Mouse (Mus musculus) adrenal gland (tissue): ENCODE results near the gene Slc43a1.

Experiments used
- intact Hi-C: fragments of 180-260 bp; cut with DNase I; formaldehyde crosslinking; loops from one replicate; pipeline ENCODE4 v1.15.1; 2025

The Slc43a1 gene

GRCm38 (mm10) chr2:84865616-84866571, 27.2 kb downstream of the Slc43a1 start:
- intact Hi-C loops: no loop called here

GRCm38 (mm10) chr2:84868521-84868943, 29.9 kb downstream of the Slc43a1 start:
- intact Hi-C loops: no loop called here

- intact Hi-C loops: no loop called here
Measured at GRCm38 (mm10) chr2:84868977-84869376, 30.3 kb downstream of the Slc43a1 start.

- intact Hi-C loops: no loop called here
Measured at GRCm38 (mm10) chr2:84870623-84871160, 32.0 kb downstream of the Slc43a1 start.

GRCm38 (mm10) chr2:84872105-84872716, 33.6 kb downstream of the Slc43a1 start:
- intact Hi-C loops: no loop called here

GRCm38 (mm10) chr2:84875842-84876241, 37.2 kb downstream of the Slc43a1 start:
- intact Hi-C loops: no loop called here

- intact Hi-C loops: no loop called here
Measured at GRCm38 (mm10) chr2:84880590-84880989, 41.9 kb downstream of the Slc43a1 start.

GRCm38 (mm10) chr2:84882606-84883005, 44.0 kb downstream of the Slc43a1 start:
- intact Hi-C loops: no loop called here

- intact Hi-C loops: no loop called here
Measured at GRCm38 (mm10) chr2:84883084-84883483, 44.4 kb downstream of the Slc43a1 start.

- intact Hi-C loops: no loop called here
Measured at GRCm38 (mm10) chr2:84883530-84883929, 44.9 kb downstream of the Slc43a1 start.

GRCm38 (mm10) chr2:84883942-84884341, 45.3 kb downstream of the Slc43a1 start:
- intact Hi-C loops: no loop called here

GRCm38 (mm10) chr2:84884611-84885010, 46.0 kb downstream of the Slc43a1 start:
- intact Hi-C loops: no loop called here

- intact Hi-C loops: loop anchor here (2.0 kb wide), 1 partner anchor 55 kb away; no protein-coding TSS in a partner anchor
Measured at GRCm38 (mm10) chr2:84885084-84886055, 46.7 kb downstream of the Slc43a1 start.

GRCm38 (mm10) chr2:84886234-84886731, 47.6 kb downstream of the Slc43a1 start, which contains the start of gene Rtn4rl2:
Rtn4rl2 (minus strand) TSS chr2:84886710.
- intact Hi-C loops: loop anchor here (2.0 kb wide), 1 partner anchor 55 kb away; no protein-coding TSS in a partner anchor

GRCm38 (mm10) chr2:84886821-84887281, 48.2 kb downstream of the Slc43a1 start:
- intact Hi-C loops: loop anchor here (2.0 kb wide), 1 partner anchor 56 kb away; no protein-coding TSS in a partner anchor

GRCm38 (mm10) chr2:84887411-84888271, 49.0 kb downstream of the Slc43a1 start:
- intact Hi-C loops: loop anchor here (2.0 kb wide), 1 partner anchor 57 kb away; no protein-coding TSS in a partner anchor

- intact Hi-C loops: no loop called here
Measured at GRCm38 (mm10) chr2:84888657-84889315, 50.1 kb downstream of the Slc43a1 start.

GRCm38 (mm10) chr2:84889316-84890044, 50.8 kb downstream of the Slc43a1 start:
- intact Hi-C loops: loop anchor here (5.0 kb wide), 1 partner anchor 118 kb away; no protein-coding TSS in a partner anchor
